Mouse (Mus musculus): ENCODE measurements at regions not wholly inside any gene's neighbourhood (a gene's known extent, or its start where the extent isn't known, plus 50 kb on each side); places are given as distances from the start of the nearest gene placed in this dataset.

DNA sequence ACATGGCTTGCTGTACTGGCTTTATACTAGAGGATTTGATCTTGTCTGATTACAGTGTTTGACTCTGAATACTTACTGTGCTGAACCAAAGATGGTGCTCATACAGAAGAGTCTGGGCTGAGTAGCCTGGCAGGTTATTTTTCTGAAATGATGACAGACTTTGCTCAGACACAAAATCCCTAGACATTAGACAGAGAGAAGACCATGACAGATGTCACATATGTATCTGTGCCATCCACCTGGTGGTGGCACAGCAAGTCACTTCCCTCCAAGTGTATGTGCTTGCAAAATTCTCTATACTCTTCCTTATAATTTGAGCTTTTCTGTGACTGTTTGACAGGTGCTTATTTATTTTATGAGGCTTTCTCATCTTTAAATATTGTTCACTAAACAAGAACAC is 80.7 kb downstream of the Gm7361 start:
- no peak for DNase-seq (ENCODE audit: low read depth, low spot score)

DNA sequence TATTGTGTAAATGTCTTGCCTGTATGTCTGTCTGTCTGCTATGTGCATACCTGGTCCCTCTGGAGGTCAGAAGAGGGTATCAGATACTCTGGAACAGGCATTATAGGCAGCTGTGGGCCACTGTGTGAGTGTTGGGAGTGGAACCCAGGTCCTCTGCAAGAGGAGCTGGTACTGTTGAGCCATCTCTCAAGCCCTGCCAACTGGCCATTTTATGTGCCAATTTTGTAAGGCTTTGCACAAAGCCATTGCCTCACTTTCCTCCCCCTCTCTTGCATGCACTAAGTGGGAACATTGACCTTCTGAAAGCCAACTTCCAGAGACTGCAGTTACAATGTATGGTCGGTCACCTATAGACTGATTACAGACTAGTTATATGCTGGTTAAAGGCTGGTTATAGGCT is 81.8 kb downstream of the Gm7361 start:
- DNase-seq (ENCODE audit: low read depth, low spot score), result no peak

DNA sequence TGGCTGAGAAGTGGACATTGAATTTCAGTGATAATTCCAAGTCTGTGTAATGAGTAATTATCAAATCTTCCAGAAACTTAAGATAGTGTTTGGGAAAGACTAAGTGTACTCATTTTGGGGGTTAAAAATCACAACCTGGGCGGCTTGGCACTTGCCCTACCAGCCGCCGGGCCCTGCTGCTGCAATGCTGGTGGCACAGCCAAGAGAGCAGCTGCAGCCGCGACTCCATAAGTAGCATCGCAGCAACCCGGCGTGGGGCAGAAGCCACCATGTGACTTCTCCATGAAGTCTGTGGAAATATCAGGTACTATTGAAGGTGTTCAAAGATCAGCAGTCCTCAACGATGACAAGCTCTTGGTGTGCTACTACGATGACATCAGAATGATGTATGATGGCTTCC is 97.7 kb downstream of the Gm7361 start:
- no peak for DNase-seq (ENCODE audit: low read depth, low spot score)

DNA sequence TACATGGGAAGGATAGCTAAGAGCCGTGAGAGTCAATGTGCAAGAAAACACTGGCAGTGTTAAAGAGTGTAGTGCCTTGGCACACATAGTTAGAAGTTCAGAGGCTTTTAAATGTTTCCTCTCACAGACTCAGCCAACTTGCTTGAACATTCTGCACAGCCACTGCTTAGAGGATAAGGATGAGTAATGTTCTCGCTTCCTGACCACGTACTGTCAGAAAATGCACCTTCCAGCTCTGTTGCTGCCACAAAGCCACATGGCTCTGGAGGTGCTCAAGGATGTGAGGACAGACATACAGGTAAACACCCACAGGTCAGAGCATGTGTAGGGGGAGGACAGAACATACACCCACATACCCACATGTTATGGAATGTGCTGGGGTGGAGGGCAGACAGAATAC is 101.6 kb downstream of the Gm7361 start:
- DNase-seq (ENCODE audit: low read depth, low spot score), result no peak

DNA sequence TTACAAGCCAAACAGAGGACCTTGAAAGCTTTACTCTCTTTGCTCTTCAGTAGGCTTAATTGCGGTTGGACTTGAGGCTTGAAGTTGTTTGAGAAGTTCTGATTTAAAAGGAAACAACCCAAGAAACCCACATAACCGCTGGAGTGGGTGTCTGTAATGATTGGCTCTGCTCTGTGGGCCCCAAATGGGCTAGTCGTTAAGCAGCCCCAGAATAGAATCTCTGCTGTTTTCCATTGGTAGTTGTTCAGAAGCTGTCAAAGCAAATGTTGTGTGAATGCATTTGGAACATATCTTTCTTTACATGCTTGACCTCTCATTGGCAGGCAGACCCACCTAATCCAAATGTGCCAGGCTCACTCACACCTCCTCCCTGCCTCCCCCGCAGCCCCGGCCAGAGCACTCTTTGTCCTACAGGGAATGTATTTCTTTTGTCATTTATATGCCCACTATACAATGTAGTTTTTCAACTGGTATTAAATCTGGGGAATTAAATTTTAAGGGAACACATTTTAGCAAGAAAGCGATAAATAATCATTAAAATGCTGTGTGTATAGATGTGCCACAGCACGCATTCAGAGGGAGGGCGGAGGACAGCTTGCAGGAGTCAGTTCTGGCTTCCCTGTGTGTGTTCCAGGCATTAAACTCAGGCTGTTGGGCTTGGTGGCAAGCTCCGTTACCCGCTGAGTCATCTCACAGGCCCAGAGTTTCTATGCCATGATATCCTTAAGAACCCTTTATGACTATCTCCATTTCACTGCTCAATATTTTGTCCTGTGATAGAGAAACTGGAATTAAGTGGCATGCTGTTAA is 116.9 kb downstream of the Gm7361 start:
- no peak for DNase-seq (ENCODE audit: low read depth, low spot score)

DNA sequence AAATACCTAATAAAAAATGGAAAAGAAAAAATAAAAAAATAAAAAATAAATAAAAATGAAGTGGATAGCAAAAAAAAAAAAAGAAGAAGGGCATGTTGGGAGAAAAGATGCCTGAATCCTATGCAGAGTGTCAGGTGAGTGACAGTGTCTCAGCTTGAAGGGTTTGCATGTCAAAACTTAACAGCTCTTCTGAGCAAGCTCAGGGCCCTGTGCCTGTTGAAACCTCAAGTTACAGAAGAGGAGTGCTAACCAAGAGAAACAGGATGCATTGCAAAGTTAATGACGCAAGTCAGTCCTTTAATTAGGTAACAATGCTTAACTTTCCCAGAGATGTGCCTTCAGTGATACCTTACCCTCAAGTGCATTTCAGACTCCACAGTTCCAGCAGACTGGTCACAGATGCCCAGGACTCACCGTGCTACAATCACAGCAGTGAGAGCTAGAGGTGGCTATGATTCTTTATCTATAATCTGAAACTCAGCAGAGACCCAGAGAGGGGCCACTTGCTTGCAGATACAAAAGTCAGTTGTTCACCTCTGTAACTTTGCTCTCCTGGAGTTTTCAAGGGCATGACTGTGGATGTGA is 149.7 kb downstream of the Gm7361 start:
- DNase-seq (ENCODE audit: low read depth, low spot score), result no peak

DNA sequence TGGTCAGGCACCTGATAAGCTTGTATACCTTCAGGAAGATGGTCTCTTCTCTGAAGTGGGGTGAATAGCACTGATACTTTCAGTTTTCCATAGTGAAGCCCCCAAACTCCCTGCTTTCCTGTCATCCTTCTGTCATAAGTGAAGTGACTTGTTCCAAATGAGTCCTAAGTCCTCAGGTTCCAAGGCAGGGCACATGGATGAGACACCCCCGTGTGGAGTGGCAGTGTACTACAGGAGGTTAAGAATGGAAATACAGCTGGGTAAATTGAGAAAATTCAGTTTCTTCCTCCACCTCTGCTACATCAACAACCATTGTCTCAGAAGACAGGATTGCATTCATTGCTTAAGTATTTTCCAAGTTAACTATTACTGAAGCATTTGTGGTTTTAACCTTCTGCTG is 155.7 kb downstream of the Gm7361 start:
- peak; percentile 14 for DNase-seq (ENCODE audit: low read depth, low spot score)

DNA sequence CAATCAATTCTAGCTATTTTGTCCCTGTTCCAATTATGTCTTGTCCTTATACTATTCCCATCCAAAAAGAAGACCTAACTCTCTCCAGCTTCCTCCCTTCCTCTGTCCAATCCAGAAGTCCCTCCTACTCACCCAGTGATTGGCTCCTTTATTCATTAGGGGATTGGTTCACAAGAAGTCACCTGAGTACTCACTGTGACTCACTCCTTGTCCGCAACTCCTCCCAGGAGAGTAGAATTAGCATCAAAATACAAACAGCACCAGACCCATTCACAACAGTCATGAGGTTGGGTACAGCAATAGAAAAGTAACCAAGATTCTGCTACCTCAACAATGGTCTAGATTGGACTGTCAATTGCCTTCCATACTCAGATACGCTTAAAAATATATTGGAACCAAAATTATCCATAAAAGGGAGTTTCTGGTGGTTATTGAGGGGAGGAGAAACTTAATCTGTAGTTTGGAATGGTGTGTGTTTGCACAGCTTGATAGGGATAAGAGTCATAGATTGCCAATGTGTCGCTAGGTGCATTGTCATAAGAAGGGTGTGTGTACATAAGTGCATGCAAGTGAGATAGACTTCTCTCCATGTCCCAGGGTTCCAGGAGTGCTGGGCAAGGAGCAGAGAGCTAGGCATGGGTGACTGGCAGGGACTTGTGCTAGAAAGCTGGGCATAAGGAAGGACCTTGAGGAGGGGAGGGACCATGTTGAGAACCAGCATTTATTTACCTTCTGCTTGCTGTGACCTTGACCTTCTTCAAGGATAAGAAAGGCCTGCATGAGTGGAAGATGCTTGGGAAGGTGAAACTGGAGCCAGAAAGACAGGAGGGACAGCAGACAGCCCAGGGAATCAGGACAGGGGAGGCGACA is 187.1 kb downstream of the Gm7361 start:
- peak; percentile 65 for DNase-seq (ENCODE audit: low read depth, low spot score)

DNA sequence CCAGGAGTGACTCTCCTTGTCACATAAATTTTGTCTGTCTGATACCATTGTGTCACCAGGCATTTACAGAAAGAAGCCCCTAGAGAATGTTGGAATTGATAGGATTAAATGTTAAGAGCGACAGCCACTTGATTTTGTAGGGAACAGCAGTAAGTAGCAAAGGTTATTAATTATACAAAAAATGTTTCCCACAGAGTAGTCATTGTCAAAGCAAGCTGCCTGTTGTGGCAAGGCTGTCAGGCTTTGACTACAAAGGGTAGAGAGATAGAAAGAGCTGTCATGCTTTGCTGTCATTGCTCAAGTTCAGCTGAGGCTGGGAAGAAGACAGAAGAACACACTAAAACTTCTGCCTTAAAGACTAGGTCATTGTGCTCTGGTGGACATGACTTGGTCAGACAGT is 193.8 kb downstream of the Gm7361 start:
- no peak for DNase-seq (ENCODE audit: low read depth, low spot score)

DNA sequence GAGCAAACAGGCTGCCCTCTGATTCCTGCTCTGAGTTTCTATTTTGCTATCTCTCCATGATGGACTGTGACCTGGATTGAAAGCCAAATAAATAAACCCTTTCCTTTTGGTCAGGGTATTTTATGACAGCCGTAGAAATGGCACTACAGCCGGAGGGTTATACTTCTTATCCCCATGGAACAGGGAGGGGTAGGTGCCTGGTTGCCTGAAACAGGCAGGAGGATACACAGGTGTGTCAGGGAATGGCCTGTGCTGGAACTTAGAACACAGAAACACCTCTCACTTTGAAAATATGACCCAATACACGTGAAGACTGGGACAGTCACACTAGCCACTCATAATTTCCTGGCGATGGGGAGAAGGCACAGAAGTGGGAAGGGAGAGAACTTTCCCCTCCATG is 200.1 kb downstream of the Gm7361 start:
- no peak for DNase-seq (ENCODE audit: low read depth, low spot score)

DNA sequence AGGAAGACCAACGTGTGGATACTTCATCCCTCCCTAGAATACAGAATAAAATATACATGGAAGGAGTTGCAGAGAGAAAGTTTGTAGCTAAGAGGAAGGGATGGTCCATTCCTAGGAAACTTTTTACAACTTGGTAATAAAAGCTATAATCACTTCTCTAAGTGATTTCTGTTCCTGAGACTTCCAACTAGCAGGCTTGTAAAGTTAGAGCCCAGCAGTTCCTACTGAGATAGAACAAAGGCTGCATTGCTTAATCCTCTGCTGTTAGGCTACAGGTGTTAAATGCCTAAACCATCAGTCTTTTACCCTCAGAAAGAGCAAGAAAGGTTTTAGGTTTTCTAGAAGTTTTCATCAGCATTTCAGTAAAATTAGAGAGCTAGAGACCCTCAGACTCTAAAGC is 209.2 kb downstream of the Gm7361 start:
- no peak for DNase-seq (ENCODE audit: low read depth, low spot score)

DNA sequence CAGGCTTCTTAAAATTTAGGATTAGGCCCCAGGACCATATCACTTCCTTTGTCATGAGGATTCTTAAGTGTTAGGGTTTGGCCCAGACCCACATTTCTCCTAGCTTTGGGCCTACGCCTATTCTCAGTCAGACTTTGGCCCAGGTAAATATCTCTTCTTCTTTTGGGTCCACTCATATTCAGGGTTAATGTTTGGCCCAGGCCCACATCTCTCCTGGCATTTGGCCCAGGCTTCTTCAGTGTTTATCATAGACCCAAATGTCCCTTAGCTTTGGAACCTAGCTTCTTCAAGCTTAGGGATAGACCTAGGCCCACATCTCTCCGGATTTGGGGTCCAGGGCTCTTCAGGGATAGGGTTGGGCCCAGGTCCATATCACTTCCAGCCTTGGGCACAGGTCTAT is 228.2 kb downstream of the Gm7361 start:
- no peak for DNase-seq (ENCODE audit: low read depth, low spot score)

DNA sequence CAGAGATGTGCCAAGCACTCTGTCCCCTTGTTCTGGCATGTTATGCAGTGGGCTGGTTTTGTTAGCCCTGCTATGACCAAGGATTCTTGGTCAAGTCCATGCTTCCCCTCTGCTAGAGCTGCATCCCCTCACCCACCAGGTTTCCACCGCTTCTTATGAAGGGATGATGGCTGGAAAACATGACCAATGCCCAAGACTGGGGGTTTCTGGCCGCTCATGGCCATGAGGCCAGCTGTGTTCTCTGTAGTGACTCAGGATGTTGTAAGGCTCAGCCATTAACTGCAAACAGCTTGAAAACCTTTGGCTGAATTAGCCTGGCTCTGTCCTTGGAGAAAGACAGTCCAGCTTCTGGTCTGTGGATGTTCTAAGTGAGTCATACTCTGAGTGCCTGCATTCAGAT is 236.5 kb downstream of the Gm7361 start:
- DNase-seq (ENCODE audit: low read depth, low spot score), result no peak

DNA sequence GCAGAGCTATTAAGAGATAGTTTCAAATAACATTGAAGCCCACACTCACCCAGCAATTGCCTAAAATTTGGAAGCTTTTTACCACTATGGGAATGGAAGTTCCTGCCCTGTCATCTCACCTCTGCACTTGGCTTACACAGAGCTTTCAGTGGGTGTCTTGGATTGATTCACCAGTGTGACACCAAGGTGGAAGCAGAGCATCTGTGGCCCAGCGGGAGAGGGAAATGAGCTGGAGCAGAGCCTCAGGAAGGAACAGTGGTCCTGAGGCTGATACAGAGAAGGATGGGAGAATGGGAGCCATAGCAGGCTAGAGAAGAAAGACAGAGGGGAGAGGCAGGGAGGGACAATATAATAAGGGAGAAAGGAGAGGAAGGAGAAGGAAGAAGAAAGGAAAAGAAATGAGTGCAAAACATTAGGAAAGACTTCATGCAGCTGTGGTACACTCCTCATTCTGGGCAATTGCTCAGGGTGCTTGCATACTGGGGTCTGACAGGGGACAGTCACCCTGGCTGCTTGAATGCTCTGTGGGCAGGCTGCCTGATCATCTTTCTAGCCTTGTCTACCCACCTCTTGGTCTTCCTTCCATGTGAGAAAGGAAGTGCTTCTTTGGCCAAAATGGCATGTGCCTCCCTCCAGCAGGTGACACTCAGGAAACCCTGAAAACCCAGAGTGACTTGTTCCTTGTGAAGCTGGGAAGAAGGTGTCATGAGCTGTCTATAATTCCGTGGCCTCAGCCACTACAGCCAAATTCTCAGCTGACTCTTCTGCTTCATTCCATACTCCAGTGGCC is 240.3 kb downstream of the Gm7361 start:
- no peak for DNase-seq (ENCODE audit: low read depth, low spot score)

DNA sequence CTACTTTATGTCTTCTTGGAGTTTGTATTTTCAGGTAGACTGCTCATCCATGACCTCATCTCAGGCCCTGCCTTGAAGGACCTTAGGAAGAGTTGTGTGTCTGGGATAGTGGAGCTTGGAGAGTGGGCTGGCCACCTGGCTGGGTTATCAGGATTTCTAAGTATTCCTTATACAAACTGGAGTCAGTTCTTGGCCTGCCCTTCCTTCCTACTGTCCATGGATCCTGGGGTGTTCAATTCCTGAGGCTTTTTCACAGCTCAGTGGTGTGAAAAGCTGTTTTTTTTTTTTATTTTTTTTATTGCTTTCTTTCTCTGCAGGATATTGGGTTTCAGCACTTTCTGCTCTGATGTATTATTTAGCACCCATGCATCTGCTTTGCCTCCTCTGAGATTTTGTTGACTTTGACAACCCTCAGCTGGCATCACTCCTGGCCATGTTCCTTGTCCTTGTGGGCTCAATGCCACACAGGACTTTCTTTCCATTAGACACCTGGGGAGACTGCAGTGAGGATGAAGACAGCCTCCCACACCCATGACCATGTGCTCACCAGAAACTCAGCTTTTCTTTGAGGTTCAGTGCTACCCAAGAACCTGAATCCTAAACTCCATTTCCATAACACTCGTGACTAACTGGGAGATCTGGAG is 252.2 kb downstream of the Gm7361 start:
- no peak for DNase-seq (ENCODE audit: low read depth, low spot score)

DNA sequence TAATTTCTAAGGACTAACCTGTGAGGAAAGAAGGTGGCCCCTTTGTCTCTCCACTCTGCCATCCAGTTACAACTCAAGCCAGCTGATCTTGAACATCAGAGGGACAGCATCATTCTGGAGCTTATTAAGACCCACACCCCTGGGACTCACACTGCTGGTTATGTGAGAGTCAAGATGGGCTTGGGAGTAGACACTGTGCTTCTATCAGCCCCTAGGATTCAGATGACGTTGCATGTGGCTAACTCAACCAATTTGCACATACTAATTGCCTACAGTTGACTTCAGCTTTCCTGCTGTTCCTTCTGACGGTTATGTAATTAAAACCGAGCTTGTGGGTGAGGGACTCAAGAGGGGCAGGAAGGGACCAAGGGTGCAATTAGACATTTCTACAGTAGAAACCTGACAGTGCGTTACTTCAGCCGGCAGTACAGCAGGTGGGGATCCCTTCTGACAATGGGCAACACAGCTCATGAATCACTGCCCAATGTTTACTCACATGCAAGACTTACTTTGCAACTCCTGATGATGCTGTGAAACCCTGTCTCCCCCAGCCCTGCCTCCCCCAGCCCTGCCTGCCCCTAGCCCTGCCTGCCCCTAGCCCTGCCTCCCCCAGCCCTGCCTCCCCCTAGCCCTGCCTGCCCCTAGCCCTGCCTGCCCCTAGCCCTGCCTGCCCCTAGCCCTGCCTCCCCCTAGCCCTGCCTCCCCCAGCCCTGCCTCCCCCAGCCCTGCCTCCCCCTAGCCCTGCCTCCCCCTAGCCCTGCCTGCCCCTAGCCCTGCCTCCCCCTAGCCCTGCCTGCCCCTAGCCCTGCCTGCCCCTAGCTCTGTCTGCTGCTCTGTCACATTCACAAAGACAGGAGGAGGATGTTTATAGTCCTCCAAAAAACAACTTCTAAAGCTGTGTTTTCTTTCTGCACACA is 255.8 kb downstream of the Gm7361 start:
- DNase-seq (ENCODE audit: low read depth, low spot score), result peak; percentile 32

DNA sequence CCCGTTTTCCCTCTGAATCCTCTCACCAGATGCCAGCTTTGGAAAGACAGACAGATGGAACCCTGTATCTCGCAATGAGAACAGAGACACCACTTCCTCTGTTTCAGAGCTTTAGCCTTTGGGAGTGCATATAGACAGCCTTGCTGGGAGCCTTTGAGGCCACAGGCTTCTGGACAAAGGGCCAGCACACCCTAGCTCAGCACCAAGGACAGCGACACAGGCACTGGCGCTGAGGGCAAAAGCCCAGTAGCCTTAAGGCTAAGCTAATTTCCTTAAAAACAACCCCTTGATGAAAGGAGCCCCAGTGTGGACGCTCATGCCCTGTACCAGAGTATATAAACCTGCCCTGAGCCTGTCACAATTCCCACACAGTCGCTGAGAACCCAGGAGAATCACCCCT is 278.1 kb downstream of the Gm7361 start:
- DNase-seq (ENCODE audit: low read depth, low spot score), result peak; percentile 64

DNA sequence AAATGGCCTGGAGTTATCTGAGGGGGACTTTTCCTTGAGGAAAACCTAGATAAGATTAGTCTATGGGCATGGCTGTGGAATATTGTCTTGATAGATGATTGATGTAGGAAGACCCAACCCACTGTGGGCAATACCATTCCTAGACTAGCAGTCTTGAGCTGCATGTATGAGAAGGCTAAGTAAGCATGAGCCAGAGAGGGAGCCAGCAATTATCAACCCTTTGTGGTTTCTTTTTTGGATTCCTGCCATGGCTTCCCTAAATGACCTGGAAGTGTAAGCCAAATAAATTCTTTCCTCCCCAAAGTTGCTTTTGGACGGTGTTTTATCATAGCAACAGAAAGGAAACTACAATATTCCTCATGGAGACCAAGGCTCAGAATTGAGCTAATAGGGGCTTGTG is 253.7 kb upstream of the Dpp6 start:
- no peak for DNase-seq (ENCODE audit: low read depth, low spot score)

DNA sequence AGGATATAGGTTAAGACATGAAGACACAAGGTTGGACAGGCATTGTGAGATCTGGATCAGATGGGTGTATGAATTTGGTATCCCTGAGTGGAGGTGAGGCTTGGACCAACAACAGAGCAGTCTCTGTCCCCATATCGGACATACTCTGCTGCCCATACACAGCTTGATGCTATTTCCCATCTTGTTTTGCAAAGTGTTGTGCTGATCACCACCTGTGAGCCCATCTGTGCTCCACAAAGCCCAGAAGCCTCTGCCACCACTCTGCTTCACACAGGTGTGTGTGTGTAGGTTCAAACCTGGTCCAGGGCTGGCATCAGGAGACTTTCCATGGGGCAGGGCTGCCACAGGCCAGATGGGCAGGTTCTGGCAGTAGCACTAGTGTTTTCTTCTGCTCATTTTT is 252.9 kb upstream of the Dpp6 start:
- no peak for DNase-seq (ENCODE audit: low read depth, low spot score)

DNA sequence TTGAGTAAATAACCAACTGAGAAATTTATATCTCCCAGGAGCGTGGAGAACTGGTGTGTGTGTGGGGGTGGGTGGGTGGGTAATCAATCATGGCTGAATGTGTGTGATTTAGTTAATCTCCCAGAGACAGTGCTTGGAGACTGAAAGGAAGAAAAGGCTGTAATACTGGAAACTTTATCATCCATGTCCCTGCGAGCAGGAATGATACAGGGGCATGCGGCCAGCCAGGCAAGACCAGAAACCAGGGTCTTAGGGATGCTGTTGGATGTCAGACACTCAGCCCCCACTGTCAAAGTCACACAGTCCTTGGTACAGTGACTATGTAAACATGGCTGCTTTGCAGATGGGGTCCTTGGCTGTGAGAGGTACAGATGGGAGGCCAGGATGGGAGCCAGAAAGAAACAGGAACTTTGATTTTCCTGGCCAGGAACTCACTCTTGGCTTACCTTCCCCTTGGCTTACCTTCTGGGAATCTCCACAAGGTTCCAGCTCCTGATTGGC is 244.3 kb upstream of the Dpp6 start:
- no peak for DNase-seq (ENCODE audit: low read depth, low spot score)

All from ES-CJ7 (cell line).